Mouse (Mus musculus): ENCODE measurements around the gene Ackr4. TPM values are rescaled to one million over a fixed set of nuclear protein-coding genes. Genes with fewer than 3 reads are reported as not detected.

Gene Ackr4
- 1 to 10 TPM; 1.6 to 2.0 TPM for total RNA-seq (2021)
- long read RNA-seq, experiment 1, partial matches to known transcripts: 0 of 2 reads
- long read RNA-seq, experiment 1, other reads (novel, unspliced or antisense): 0 of 2 reads
- long read RNA-seq, experiment 2, partial matches to known transcripts: 0 of 1 reads
- long read RNA-seq, experiment 2, other reads (novel, unspliced or antisense): 0 of 1 reads

GRCm38 (mm10) chr9:104126833-104127232 is at the start of gene Ackr4:
TSS of gene Ackr4 (minus strand) at chr9:104126933.
- no peak for DNase-seq

GRCm38 (mm10) chr9:104172342-104172741 is 45.6 kb upstream of the Ackr4 start:
- no peak for DNase-seq

- no peak for DNase-seq
These were observed 44.9 kb upstream of the Ackr4 start for GRCm38 (mm10) chr9:104171651-104172050.

GRCm38 (mm10) chr9:104169986-104170385 is 43.3 kb upstream of the Ackr4 start:
- no peak for DNase-seq

GRCm38 (mm10) chr9:104165926-104166325 is 39.2 kb upstream of the Ackr4 start:
- DNase-seq: no peak

- no peak for DNase-seq
These were observed 37.5 kb upstream of the Ackr4 start for GRCm38 (mm10) chr9:104164194-104164593.

- no peak for DNase-seq
These were observed 34.4 kb upstream of the Ackr4 start for GRCm38 (mm10) chr9:104161117-104161516.

- DNase-seq: no peak
These were observed 30.6 kb upstream of the Ackr4 start for GRCm38 (mm10) chr9:104157291-104157690.

- no peak for DNase-seq
These were observed 29.8 kb upstream of the Ackr4 start for GRCm38 (mm10) chr9:104156506-104156905.

- no peak for DNase-seq
These were observed 28.5 kb upstream of the Ackr4 start for GRCm38 (mm10) chr9:104155100-104155715.

GRCm38 (mm10) chr9:104152121-104152520 is 25.4 kb upstream of the Ackr4 start:
- DNase-seq: no peak

GRCm38 (mm10) chr9:104148969-104149368 is 22.2 kb upstream of the Ackr4 start:
- no peak for DNase-seq

- no peak for DNase-seq
These were observed 19.9 kb upstream of the Ackr4 start for GRCm38 (mm10) chr9:104146683-104147082.

- DNase-seq: no peak
These were observed 17.7 kb upstream of the Ackr4 start for GRCm38 (mm10) chr9:104144314-104144996.

GRCm38 (mm10) chr9:104142805-104143204 is 16.1 kb upstream of the Ackr4 start:
- DNase-seq: no peak

- no peak for DNase-seq
These were observed 13.6 kb upstream of the Ackr4 start for GRCm38 (mm10) chr9:104140351-104140750.

- DNase-seq: no peak
These were observed 3.5 kb upstream of the Ackr4 start for GRCm38 (mm10) chr9:104130141-104130755.

- DNase-seq: no peak
These were observed 1.4 kb upstream of the Ackr4 start for GRCm38 (mm10) chr9:104128110-104128509.

- no peak for DNase-seq
These were observed 3.1 kb downstream of the Ackr4 start for GRCm38 (mm10) chr9:104123622-104124021.

GRCm38 (mm10) chr9:104123101-104123500 is 3.6 kb downstream of the Ackr4 start:
- no peak for DNase-seq

GRCm38 (mm10) chr9:104109151-104109550 is 17.6 kb downstream of the Ackr4 start:
- DNase-seq: no peak

GRCm38 (mm10) chr9:104108571-104109143 is 18.1 kb downstream of the Ackr4 start:
- DNase-seq: no peak

- DNase-seq: no peak
These were observed 19.3 kb downstream of the Ackr4 start for GRCm38 (mm10) chr9:104107482-104107881.
